Mouse (Mus musculus): Measurements from ENCODE around the gene Slc44a2. TPM values are rescaled to one million over a fixed set of nuclear protein-coding genes. Genes with fewer than 3 reads are reported as not detected.
"Not testable (repeated sequence)": the region's sequence is repeated elsewhere in the genome, so short reads cannot be mapped to it uniquely, and the experiment has no call there.

Gene Slc44a2
- polyA plus RNA-seq, 1 experiment from 2014 or later, result 73.4 TPM

DNA sequence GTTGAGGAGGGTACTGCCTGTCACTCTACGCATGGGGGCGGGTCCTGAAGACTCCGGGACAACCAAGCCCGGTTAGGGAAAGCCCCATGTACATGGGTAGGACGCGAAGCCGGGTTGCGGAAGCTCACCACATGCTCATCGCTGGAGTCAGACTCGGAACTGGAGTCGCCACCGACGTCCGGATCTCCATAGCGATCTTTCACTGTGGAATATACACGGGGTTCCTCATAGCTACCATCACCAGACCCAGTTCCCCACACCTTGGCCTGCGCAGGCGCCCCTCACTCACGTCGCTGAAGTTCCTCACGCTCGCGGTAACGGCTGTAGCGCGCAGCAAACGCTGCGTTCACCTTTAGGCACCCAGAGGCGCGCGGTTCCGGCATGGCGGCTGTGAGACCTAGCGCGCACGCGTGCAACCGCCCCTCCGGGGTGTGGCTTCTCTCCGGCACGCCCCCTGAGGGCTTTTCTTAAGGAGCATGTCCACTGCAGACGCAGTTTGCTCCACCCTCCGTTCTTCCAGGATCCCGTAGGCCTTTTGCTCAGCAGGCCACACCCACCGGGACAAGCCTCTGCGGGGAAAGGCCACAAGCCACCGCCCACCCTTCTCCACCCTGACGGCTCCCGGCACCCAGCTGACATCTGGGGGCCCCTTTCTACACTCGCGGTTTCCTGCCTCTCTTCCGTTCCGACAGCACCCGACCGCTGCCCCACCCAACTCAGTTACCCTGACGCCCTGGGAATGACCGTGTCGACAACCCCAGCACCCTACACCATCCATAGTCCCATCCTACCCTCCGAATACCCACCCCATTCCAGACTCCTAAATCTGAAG lies 32.7 kb upstream of the Slc44a2 start, which contains the start of gene Kri1:
Gene Kri1 (minus strand): TSS at position 399 of the 832 bp plus-strand sequence.
- H3K36me3 ChIP-seq, result peaks cover 16% of the 10 kb centered on the region
- H3K9ac ChIP-seq, result peak within 1 kb of the TSS; percentile 60
- no peaks in the 10 kb centered on the region for H3K27me3 ChIP-seq
- H3K9me3 ChIP-seq, result no peaks in the 10 kb centered on the region
- peak within 1 kb of the TSS; percentile 84 for H3K27ac ChIP-seq (replicated peaks)
- peak within 1 kb of the TSS; percentile 79 for H3K4me2 ChIP-seq
- WGBS, result under 1% methylated on average over 56 of the region's 59 CpGs
- peak; percentile 83 for ATAC-seq (ENCODE audit: low FRiP score, low read depth)
- H3K4me1 ChIP-seq (replicated peaks), result peaks cover 38% of the 10 kb centered on the region
- peak within 1 kb of the TSS; percentile 62 for H3K4me3 ChIP-seq

DNA sequence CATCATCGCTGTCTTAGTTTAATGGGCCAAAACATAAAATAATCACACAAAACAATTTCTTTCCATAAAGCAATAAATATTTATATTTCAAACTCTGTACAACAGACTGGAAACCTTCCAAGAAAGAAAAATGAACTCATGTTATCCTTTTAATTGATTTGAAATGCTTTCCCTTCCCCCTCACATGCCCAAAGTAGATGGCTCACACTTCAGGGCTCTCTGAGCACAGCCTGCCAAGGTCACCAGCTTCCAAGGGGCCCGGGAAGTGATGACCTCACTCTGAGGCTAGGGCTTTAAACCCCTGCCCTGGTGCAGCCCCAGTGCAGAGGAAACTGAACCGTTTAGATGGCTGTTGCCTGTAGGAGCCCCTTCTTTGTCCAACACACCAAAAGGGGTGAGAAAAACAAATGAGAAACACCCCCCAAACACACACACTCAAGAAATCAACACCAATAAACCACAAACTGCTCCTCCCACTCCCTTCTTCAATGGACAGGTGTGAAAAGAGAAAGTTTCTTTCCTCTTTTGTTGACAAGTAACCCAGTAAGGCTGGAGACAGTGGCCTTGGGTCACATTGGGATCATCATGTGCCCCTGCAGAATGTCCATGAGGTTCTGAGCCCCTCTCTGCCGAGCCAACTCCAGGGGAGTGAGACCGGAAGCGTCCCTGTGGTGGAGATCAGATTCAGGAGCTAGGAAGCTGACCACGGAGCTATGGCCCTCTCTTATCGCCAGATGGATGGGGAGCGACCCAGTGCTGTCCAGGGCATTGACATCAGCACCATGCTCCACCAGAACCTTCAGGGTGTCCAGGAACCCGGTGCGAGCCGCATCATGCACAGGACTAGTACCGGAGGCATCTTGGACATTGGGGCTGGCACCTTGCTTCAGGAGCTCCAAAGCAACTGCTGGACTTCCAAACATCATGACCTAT lies 31.8 kb upstream of the Slc44a2 start:
- no peak for ATAC-seq (ENCODE audit: low FRiP score, low read depth)
- Histone ChIP-seq H3K4me1 (replicated peaks) (peaks cover 38% of the 10 kb centered on the region), H3K27ac (replicated peaks) (peak overlapping the region; percentile 84), H3K4me2 (peak overlapping the region; percentile 79), H3K9me3 (no peaks in the 10 kb centered on the region), H3K27me3 (no peaks in the 10 kb centered on the region), H3K36me3 (peaks cover 13% of the 10 kb centered on the region), H3K4me3 (peak overlapping the region; percentile 62), H3K9ac (peak overlapping the region; percentile 60)
- WGBS, result 81% methylated on average over 13 of the region's 13 CpGs

GRCm38 (mm10) chr9:21289337-21289671 lies 31.2 kb upstream of the Slc44a2 start:
- no peak overlapping the region for H3K4me3 ChIP-seq
- H3K36me3 ChIP-seq, result 0 out of 2 replicates have a peak, but pooled peaks cover 9% of the 10 kb centered on the region
- H3K9ac ChIP-seq, result no peak overlapping the region
- WGBS, result 86% methylated on average over 2 of the region's 2 CpGs
- peaks cover 38% of the 10 kb centered on the region for H3K4me1 ChIP-seq (replicated peaks)
- peak overlapping the region; percentile 79 for H3K4me2 ChIP-seq
- no peaks in the 10 kb centered on the region for H3K9me3 ChIP-seq
- H3K27me3 ChIP-seq, result no peaks in the 10 kb centered on the region
- no peak for ATAC-seq (ENCODE audit: low FRiP score, low read depth)
- no peak overlapping the region for H3K27ac ChIP-seq (replicated peaks)

DNA sequence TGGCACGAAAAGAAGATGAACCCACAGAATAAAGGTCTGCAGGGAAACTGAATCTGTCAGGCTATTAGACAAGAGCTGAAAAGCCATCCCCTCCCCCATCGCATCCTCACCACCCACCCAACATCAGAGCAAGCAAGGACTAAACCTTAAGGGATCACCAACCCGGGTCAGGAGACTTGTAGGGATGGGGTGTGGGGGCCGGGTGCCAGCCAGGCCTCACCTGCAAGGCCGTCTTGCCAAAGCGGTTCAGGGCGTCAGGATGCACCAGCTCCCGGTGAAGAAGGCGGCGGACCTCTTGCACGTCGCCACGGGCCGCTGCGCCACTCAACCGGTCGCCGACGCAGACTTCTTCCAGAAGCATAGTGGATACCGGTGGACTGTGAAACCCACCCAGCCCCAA lies 29.9 kb upstream of the Slc44a2 start:
- Histone ChIP-seq H3K9ac (peak overlapping the region; percentile 85), H3K36me3 (0 out of 2 replicates have a peak, but pooled peaks cover 2% of the 10 kb centered on the region), H3K27ac (replicated peaks) (peak overlapping the region; percentile 83), H3K4me2 (peak overlapping the region; percentile 79), H3K9me3 (no peaks in the 10 kb centered on the region), H3K4me3 (peak overlapping the region; percentile 53), H3K27me3 (no peaks in the 10 kb centered on the region), H3K4me1 (replicated peaks) (peaks cover 38% of the 10 kb centered on the region)
- ATAC-seq (ENCODE audit: low FRiP score, low read depth), result no peak
- whole genome bisulfite sequencing, result 0% methylated on average over 20 of the region's 20 CpGs

- under 1% methylated on average over 43 of the region's 51 CpGs for WGBS
- H3K4me3 ChIP-seq, result peak within 1 kb of the TSS; percentile 53
- peak within 1 kb of the TSS; percentile 83 for H3K27ac ChIP-seq (replicated peaks)
- peak within 1 kb of the TSS; percentile 85 for H3K9ac ChIP-seq
- H3K4me2 ChIP-seq, result peak within 1 kb of the TSS; percentile 79
- peak; percentile 97 for ATAC-seq (ENCODE audit: low FRiP score, low read depth)
- H3K4me1 ChIP-seq (replicated peaks), result peaks cover 37% of the 10 kb centered on the region
- H3K9me3 ChIP-seq, result no peaks in the 10 kb centered on the region
- no peaks in the 10 kb centered on the region for H3K36me3 ChIP-seq
- no peaks in the 10 kb centered on the region for H3K27me3 ChIP-seq
These were observed 29.3 kb upstream of the Slc44a2 start, which contains the start of gene Cdkn2d for GRCm38 (mm10) chr9:21291022-21291787. Cdkn2d (minus strand) TSS chr9:21291407.

- not testable (repeated sequence) for H3K9ac ChIP-seq; H3K9me3 ChIP-seq; H3K27me3 ChIP-seq; H3K36me3 ChIP-seq; ATAC-seq (ENCODE audit: low FRiP score, low read depth)
- 21% methylated on average over 7 of the region's 7 CpGs for WGBS
- H3K4me1 ChIP-seq (replicated peaks), result peaks cover 31% of the 10 kb centered on the region
- H3K4me2 ChIP-seq, result peak overlapping the region; percentile 79
- peak overlapping the region; percentile 53 for H3K4me3 ChIP-seq
- peak overlapping the region; percentile 56 for H3K27ac ChIP-seq (replicated peaks)
These were observed 28.6 kb upstream of the Slc44a2 start for GRCm38 (mm10) chr9:21291868-21292267.

- no peak overlapping the region for H3K9ac ChIP-seq
- peaks cover 27% of the 10 kb centered on the region for H3K4me1 ChIP-seq (replicated peaks)
- H3K36me3 ChIP-seq, result no peaks in the 10 kb centered on the region
- WGBS, result 93% methylated on average over 3 of the region's 3 CpGs
- no peak overlapping the region for H3K27ac ChIP-seq (replicated peaks)
- H3K27me3 ChIP-seq, result no peaks in the 10 kb centered on the region
- no peak overlapping the region for H3K4me3 ChIP-seq
- no peaks in the 10 kb centered on the region for H3K9me3 ChIP-seq
- ATAC-seq (ENCODE audit: low FRiP score, low read depth), result no peak
- no peak overlapping the region for H3K4me2 ChIP-seq
These were observed 28.2 kb upstream of the Slc44a2 start for GRCm38 (mm10) chr9:21292271-21292670.

- WGBS, result 83% methylated on average over 10 of the region's 10 CpGs
- H3K4me2 ChIP-seq, result no peak overlapping the region
- H3K27ac ChIP-seq (replicated peaks), result no peak overlapping the region
- ATAC-seq (ENCODE audit: low FRiP score, low read depth), result no peak
- no peak overlapping the region for H3K4me3 ChIP-seq
- no peaks in the 10 kb centered on the region for H3K27me3 ChIP-seq
- no peaks in the 10 kb centered on the region for H3K9me3 ChIP-seq
- no peaks in the 10 kb centered on the region for H3K4me1 ChIP-seq (replicated peaks)
- H3K9ac ChIP-seq, result no peak overlapping the region
- H3K36me3 ChIP-seq, result no peaks in the 10 kb centered on the region
These were observed 21.5 kb upstream of the Slc44a2 start for GRCm38 (mm10) chr9:21299014-21299413.

GRCm38 (mm10) chr9:21305065-21305464 lies 15.4 kb upstream of the Slc44a2 start:
- Histone ChIP-seq H3K27me3 (no peaks in the 10 kb centered on the region), H3K27ac (replicated peaks) (no peak overlapping the region), H3K4me2 (no peak overlapping the region), H3K9ac (no peak overlapping the region), H3K4me3 (no peak overlapping the region), H3K9me3 (no peaks in the 10 kb centered on the region), H3K4me1 (replicated peaks) (no peaks in the 10 kb centered on the region), H3K36me3 (no peaks in the 10 kb centered on the region)
- no peak for ATAC-seq (ENCODE audit: low FRiP score, low read depth)
- 90% methylated on average over 7 of the region's 7 CpGs for whole genome bisulfite sequencing

GRCm38 (mm10) chr9:21309150-21309741 lies 11.3 kb upstream of the Slc44a2 start:
- H3K27ac ChIP-seq (replicated peaks), result no peak overlapping the region
- no peak for ATAC-seq (ENCODE audit: low FRiP score, low read depth)

GRCm38 (mm10) chr9:21311695-21312094 lies 8.8 kb upstream of the Slc44a2 start:
- WGBS, result 27% methylated on average over 7 of the region's 7 CpGs
- no peak for ATAC-seq (ENCODE audit: low FRiP score, low read depth)

More at GRCm38 (mm10) chr9:21309150-21309741, 11.3 kb upstream of the Slc44a2 start:
- Histone ChIP-seq H3K9me3 (no peaks in the 10 kb centered on the region), H3K9ac (no peak overlapping the region), H3K27me3 (peaks cover 10% of the 10 kb centered on the region), H3K4me2 (no peak overlapping the region), H3K36me3 (no peaks in the 10 kb centered on the region), H3K4me3 (no peak overlapping the region), H3K4me1 (replicated peaks) (no peaks in the 10 kb centered on the region)
- WGBS, result 71% methylated on average over 15 of the region's 15 CpGs

More at GRCm38 (mm10) chr9:21311695-21312094, 8.8 kb upstream of the Slc44a2 start:
- peak overlapping the region; percentile 30 for H3K4me3 ChIP-seq
- H3K4me2 ChIP-seq, result peak overlapping the region; percentile 45
- H3K27ac ChIP-seq (replicated peaks), result no peak overlapping the region
- H3K9me3 ChIP-seq, result no peaks in the 10 kb centered on the region
- peaks cover 10% of the 10 kb centered on the region for H3K27me3 ChIP-seq
- no peaks in the 10 kb centered on the region for H3K4me1 ChIP-seq (replicated peaks)
- no peak overlapping the region for H3K9ac ChIP-seq
- no peaks in the 10 kb centered on the region for H3K36me3 ChIP-seq
